Mouse (Mus musculus) CD4-positive helper T cell, adult 2 months (primary cell): ENCODE measurements at regions not wholly inside any gene's neighbourhood (a gene's known extent, or its start where the extent isn't known, plus 50 kb on each side); places are given as distances from the start of the nearest gene placed in this dataset.

Experiments
- DNase-seq: peaks from one replicate; pipeline ENCODE4 v3.0.0-alpha.2; 2012; ENCODE audit warnings: low read depth, missing footprints, low spot score

GRCm38 (mm10) chr10:25118674-25119670, 188.7 kb downstream of the Akap7 start:
- DNase-seq = peak; percentile 57

GRCm38 (mm10) chr10:25114316-25114715, 187.0 kb upstream of the Arg1 start:
- DNase-seq = no peak

- DNase-seq = no peak
Measured at GRCm38 (mm10) chr10:25112449-25113171, 185.3 kb upstream of the Arg1 start.

GRCm38 (mm10) chr10:25111636-25112422, 184.5 kb upstream of the Arg1 start:
- no peak for DNase-seq

- no peak for DNase-seq
Measured at GRCm38 (mm10) chr10:25111181-25111580, 183.9 kb upstream of the Arg1 start.

GRCm38 (mm10) chr10:25098070-25098469, 170.8 kb upstream of the Arg1 start:
- DNase-seq = no peak

GRCm38 (mm10) chr10:25089705-25090386, 162.6 kb upstream of the Arg1 start:
- no peak for DNase-seq

- DNase-seq = no peak
Measured at GRCm38 (mm10) chr10:25086745-25087144, 159.5 kb upstream of the Arg1 start.

GRCm38 (mm10) chr10:25082930-25083329, 155.6 kb upstream of the Arg1 start:
- no peak for DNase-seq

- DNase-seq = no peak
Measured at GRCm38 (mm10) chr10:25072617-25073016, 145.3 kb upstream of the Arg1 start.

GRCm38 (mm10) chr10:25068301-25068700, 141.0 kb upstream of the Arg1 start:
- DNase-seq = no peak

- DNase-seq = no peak
Measured at GRCm38 (mm10) chr10:25064701-25065362, 137.5 kb upstream of the Arg1 start.

- DNase-seq = no peak
Measured at GRCm38 (mm10) chr10:25061402-25062055, 134.2 kb upstream of the Arg1 start.

GRCm38 (mm10) chr10:25058694-25059093, 131.4 kb upstream of the Arg1 start:
- DNase-seq = no peak

GRCm38 (mm10) chr10:25051998-25052397, 124.7 kb upstream of the Arg1 start:
- DNase-seq = no peak

- no peak for DNase-seq
Measured at GRCm38 (mm10) chr10:25051368-25051874, 124.1 kb upstream of the Arg1 start.

- DNase-seq = no peak
Measured at GRCm38 (mm10) chr10:25041221-25041620, 113.9 kb upstream of the Arg1 start.

- DNase-seq = no peak
Measured at GRCm38 (mm10) chr10:25039926-25040325, 112.6 kb upstream of the Arg1 start.

GRCm38 (mm10) chr10:25036928-25037327, 109.6 kb upstream of the Arg1 start:
- no peak for DNase-seq

- no peak for DNase-seq
Measured at GRCm38 (mm10) chr10:25035363-25035762, 108.1 kb upstream of the Arg1 start.
